Comparison of ENCODE assay signal across 9 mouse cellular contexts in the genomic region with DNA sequence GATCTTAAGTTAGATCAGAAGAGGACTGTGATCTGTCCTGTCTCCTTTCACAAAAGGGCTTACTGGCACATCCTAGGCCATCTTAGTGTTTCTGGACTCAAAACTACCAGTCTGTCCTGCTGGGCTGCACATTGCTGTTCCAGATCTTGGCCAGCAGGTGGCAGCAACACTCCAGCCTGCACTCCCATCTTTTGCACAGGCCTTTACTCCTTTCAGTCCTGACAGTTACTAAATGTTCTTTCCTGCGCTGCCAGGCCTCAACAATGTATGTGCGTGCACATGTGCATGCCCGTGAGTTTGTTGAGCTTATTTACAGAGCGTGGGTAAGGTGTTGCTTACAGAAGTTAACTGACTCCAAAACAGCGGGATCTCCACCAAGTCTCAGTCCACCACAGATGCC. TPM values are rescaled to one million over a fixed set of nuclear protein-coding genes. Genes with fewer than 3 reads are reported as not detected.
DNase-seq lines count a peak whose midpoint lies in the region; ATAC-seq and TF ChIP-seq lines count a peak whose summit lies in the region.
"Had no signal": no experiment of that assay in that cellular context is flagged by ENCODE, and none has a peak within 500 bp of the region (broad histone marks: within the 10 kb centered on the region; RNA-seq: fewer than 3 reads in every experiment).

No protein-coding gene starts in this region.

- peak; percentile 79 to 81 for DNase-seq in B cell, adult 2 months
- DNase-seq in adrenal gland, adult 8-10 months = peak; percentile 67
- peak; percentile 57 for DNase-seq in embryo, embryonic 11.5 days (ENCODE audit: low read depth, low spot score)
- peak; percentile 81 to 84 for DNase-seq in heart, adult 18-20 months
- peak; percentile 80 for DNase-seq in kidney, adult 9 months
- DNase-seq in limb, embryonic 14.5 days (ENCODE audit: low spot score) = peak; percentile 70
- peak; percentile 80 for DNase-seq in stomach, postnatal 0 days (ENCODE audit: low spot score)

- peak; percentile 75 for ATAC-seq in limb, embryonic 14.5 days (ENCODE audit: low FRiP score, low read depth)
- peak; percentile 84 for ATAC-seq in monocyte, adult 5-6 weeks (replicated peaks; ENCODE audit: insufficient number of reproducible peaks, low FRiP score, low TSS enrichment, poor library complexity, severe bottlenecking)
- ATAC-seq in stomach, postnatal 0 days (ENCODE audit: low FRiP score, low TSS enrichment) = peak; percentile 45

- H3K4me3 ChIP-seq in limb, embryonic 14.5 days (replicated peaks; ENCODE audit: low read length) = no peak overlapping the region
- no peak overlapping the region for H3K4me3 ChIP-seq in stomach, postnatal 0 days (ENCODE audit: low read depth, low read length)
- H3K4me3 ChIP-seq: erythroblast, embryonic 14.5 days had no signal

- no peak for TF ChIP-seq POLR2A in limb, embryonic 14.5 days (IDR thresholded peaks at IDR 0.05; ENCODE audit: borderline replicate concordance, extremely low read depth, insufficient read depth, insufficient read length)

- peak; percentile 100 for TF ChIP-seq CTCF in stomach, postnatal 0 days (IDR thresholded peaks at IDR 0.05; ENCODE audit: low read depth)

- no peak overlapping the region for H3K4me2 ChIP-seq in limb, embryonic 14.5 days (replicated peaks; ENCODE audit: low read depth, low read length, severe bottlenecking)
- no peak overlapping the region for H3K4me2 ChIP-seq in stomach, postnatal 0 days (replicated peaks; ENCODE audit: low read depth)

- no peaks in the 10 kb centered on the region for H3K4me1 ChIP-seq in limb, embryonic 14.5 days (ENCODE audit: control insufficient read depth, insufficient read depth, low read length)
- H3K4me1 ChIP-seq in stomach, postnatal 0 days (replicated peaks; ENCODE audit: control insufficient read depth, insufficient read depth) = no peaks in the 10 kb centered on the region

- no peak for TF ChIP-seq EP300 in stomach, postnatal 0 days (optimal IDR thresholded peaks at IDR 0.05)

- no peaks in the 10 kb centered on the region for H3K9me3 ChIP-seq in limb, embryonic 14.5 days (ENCODE audit: control insufficient read depth, low read length)
- no peaks in the 10 kb centered on the region for H3K9me3 ChIP-seq in stomach, postnatal 0 days (ENCODE audit: control insufficient read depth, low read length)

- H3K9ac ChIP-seq in limb, embryonic 14.5 days (ENCODE audit: low read depth, low read length, severe bottlenecking) = no peak overlapping the region
- no peak overlapping the region for H3K9ac ChIP-seq in stomach, postnatal 0 days (ENCODE audit: low read length)

- no peaks in the 10 kb centered on the region for H3K27me3 ChIP-seq in limb, embryonic 14.5 days (ENCODE audit: control insufficient read depth, insufficient read depth, low read length)
- H3K27me3 ChIP-seq in stomach, postnatal 0 days (ENCODE audit: control insufficient read depth, insufficient read depth, low read length) = no peaks in the 10 kb centered on the region

- 37% methylated on average over 5 of the region's 5 CpGs for WGBS in limb, embryonic 14.5 days
- 24% methylated on average over 5 of the region's 5 CpGs for WGBS in stomach, postnatal 0 days

- no peak overlapping the region for H3K27ac ChIP-seq in limb, embryonic 14.5 days (replicated peaks; ENCODE audit: low read depth, low read length)
- H3K27ac ChIP-seq in stomach, postnatal 0 days (replicated peaks) = no peak overlapping the region

- H3K36me3 ChIP-seq in limb, embryonic 14.5 days (ENCODE audit: control insufficient read depth, insufficient read depth, low read length) = peaks cover 5% of the 10 kb centered on the region; the same call in 1 of the 2 replicates
- H3K36me3 ChIP-seq in stomach, postnatal 0 days (ENCODE audit: control insufficient read depth, insufficient read depth, low read length) = no peaks in the 10 kb centered on the region

RNA-seq across cellular contexts. Expression of gene Cpsf4l, which starts 6.1 kb away (rescaled TPM):
- under 1 TPM; 0.43 to 1.00 (median 0.75) TPM for total RNA-seq in adrenal gland, adult 8-10 months (2022)
- not detected for total RNA-seq in heart, adult 18-20 months (2021)
- 0.88 and 1.3 TPM in 2 replicates for polyA plus RNA-seq in limb, embryonic 14.5 days (2012; rRNA removed)
- polyA plus RNA-seq in limb, embryonic 14.5 days (2014; fragmentation: Nextera tagmentation; extraction: Ambion mirVana) = 1.2 and 1.3 TPM in 2 replicates
- total RNA-seq in monocyte, adult 5-6 weeks (2017) = not detected in 3 replicates
- polyA plus RNA-seq in stomach, postnatal 0 days (2015; fragmentation: Nextera tagmentation; extraction: Ambion mirVana) = 0.16 and 0.19 TPM in 2 replicates
- polyA plus RNA-seq: erythroblast, embryonic 14.5 days had no signal

RNA-seq across cellular contexts. Expression of gene D11Wsu47e, which starts 19.5 kb away (rescaled TPM):
- 10 to 100 TPM; 16.7 to 21.8 (median 18.1) TPM for total RNA-seq in adrenal gland, adult 8-10 months (2022)
- total RNA-seq in heart, adult 18-20 months (2021) = 1 to 10 TPM; 7.0 to 7.8 TPM
- 26.8 and 27.5 TPM in 2 replicates for polyA plus RNA-seq in limb, embryonic 14.5 days (2012; rRNA removed)
- 20.9 and 29.5 TPM in 2 replicates for polyA plus RNA-seq in limb, embryonic 14.5 days (2014; fragmentation: Nextera tagmentation; extraction: Ambion mirVana)
- total RNA-seq in monocyte, adult 5-6 weeks (2017) = 5.9 to 15.9 TPM (median 13.4 TPM) in 3 replicates
- polyA plus RNA-seq in stomach, postnatal 0 days (2015; fragmentation: Nextera tagmentation; extraction: Ambion mirVana) = 8.7 and 9.7 TPM in 2 replicates

RNA-seq across cellular contexts. Expression of gene Fam104a, which starts 19.8 kb away (rescaled TPM):
- total RNA-seq in adrenal gland, adult 8-10 months (2022) = 10 to 100 TPM; 28.9 to 34.4 (median 31.0) TPM
- 10 to 100 TPM; 16.0 to 16.7 TPM for total RNA-seq in heart, adult 18-20 months (2021)
- polyA plus RNA-seq in limb, embryonic 14.5 days (2012; rRNA removed) = 30.3 and 34.5 TPM in 2 replicates
- 50.2 and 52.6 TPM in 2 replicates for polyA plus RNA-seq in limb, embryonic 14.5 days (2014; fragmentation: Nextera tagmentation; extraction: Ambion mirVana)
- total RNA-seq in monocyte, adult 5-6 weeks (2017) = 17.2 to 28.1 TPM (median 27.7 TPM) in 3 replicates
- 34.2 and 34.3 TPM in 2 replicates for polyA plus RNA-seq in stomach, postnatal 0 days (2015; fragmentation: Nextera tagmentation; extraction: Ambion mirVana)

RNA-seq across cellular contexts. Expression of gene Cdc42ep4, which starts 47.9 kb away (rescaled TPM):
- 100 to 1,000 TPM in 2 of 4 experiments, 10 to 100 TPM in 2; 90.2 to 151 (median 111) TPM for total RNA-seq in adrenal gland, adult 8-10 months (2022)
- 10 to 100 TPM; 19.1 to 23.8 TPM for total RNA-seq in heart, adult 18-20 months (2021)
- 47.3 and 61.4 TPM in 2 replicates for polyA plus RNA-seq in limb, embryonic 14.5 days (2012; rRNA removed)
- 49.6 and 57.3 TPM in 2 replicates for polyA plus RNA-seq in limb, embryonic 14.5 days (2014; fragmentation: Nextera tagmentation; extraction: Ambion mirVana)
- total RNA-seq in monocyte, adult 5-6 weeks (2017) = 12.2 to 24.2 TPM (median 16.6 TPM) in 3 replicates
- polyA plus RNA-seq in stomach, postnatal 0 days (2015; fragmentation: Nextera tagmentation; extraction: Ambion mirVana) = 28.9 and 30.6 TPM in 2 replicates

RNA-seq across cellular contexts. Expression of gene Slc39a11, which starts 53.9 kb away (rescaled TPM):
- total RNA-seq in adrenal gland, adult 8-10 months (2022) = 10 to 100 TPM; 32.5 to 40.2 (median 36.8) TPM
- total RNA-seq in heart, adult 18-20 months (2021) = 1 to 10 TPM; 3.3 to 4.8 TPM
- 17.2 and 21.3 TPM in 2 replicates for polyA plus RNA-seq in limb, embryonic 14.5 days (2012; rRNA removed)
- polyA plus RNA-seq in limb, embryonic 14.5 days (2014; fragmentation: Nextera tagmentation; extraction: Ambion mirVana) = 24.5 and 26.9 TPM in 2 replicates
- total RNA-seq in monocyte, adult 5-6 weeks (2017) = 7.1 to 9.8 TPM (median 8.9 TPM) in 3 replicates
- 56.6 and 58.0 TPM in 2 replicates for polyA plus RNA-seq in stomach, postnatal 0 days (2015; fragmentation: Nextera tagmentation; extraction: Ambion mirVana)
